Mouse (Mus musculus): ENCODE results near the gene Dna2. TPM values are rescaled to one million over a fixed set of nuclear protein-coding genes. Genes with fewer than 3 reads are reported as not detected.
"Not testable (repeated sequence)": the region's sequence is repeated elsewhere in the genome, so short reads cannot be mapped to it uniquely, and the experiment has no call there.

The Dna2 gene
- 13.1 and 15.1 TPM in 2 replicates for polyA plus RNA-seq (2015; fragmentation: Nextera tagmentation; extraction: Ambion mirVana)

DNA sequence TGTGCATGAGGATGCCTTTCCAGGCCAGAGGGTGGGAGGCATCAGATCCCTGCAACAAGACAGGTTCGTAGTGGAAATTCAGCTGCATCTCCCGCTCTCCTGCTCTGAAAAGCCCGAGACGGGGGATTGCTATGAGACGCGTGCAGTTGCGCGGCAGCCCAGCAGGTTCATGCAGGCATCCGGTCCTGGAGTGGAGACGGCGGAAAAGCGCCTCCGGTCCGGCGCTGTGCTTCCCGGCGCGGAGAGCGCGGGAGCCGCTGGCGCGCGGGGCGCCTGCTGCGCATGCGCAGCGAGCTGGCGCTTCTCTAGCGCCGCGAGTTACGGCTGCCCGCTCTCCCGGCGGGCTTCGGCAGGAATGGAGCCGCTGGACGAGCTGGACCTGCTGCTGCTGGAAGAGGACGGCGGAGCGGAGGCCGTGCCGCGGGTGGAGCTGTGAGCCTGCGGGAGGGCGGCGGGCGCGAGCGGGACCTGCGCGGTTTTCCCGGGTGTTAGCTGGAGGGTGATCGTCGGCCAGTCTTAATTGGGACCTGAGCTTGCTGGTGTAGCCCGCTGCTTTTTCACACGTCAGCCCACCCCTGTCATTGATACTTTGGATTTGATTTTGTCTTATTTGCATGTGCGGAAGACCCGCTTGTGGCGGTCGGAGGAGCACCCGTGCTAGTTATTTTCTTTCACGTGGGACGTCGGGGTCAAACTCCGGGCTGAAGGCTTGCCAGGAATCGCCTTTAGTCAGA, at the start of gene Dna2:
TSS of gene Dna2 (plus strand) at position 289 of the 734 bp plus-strand sequence.
- Histone ChIP-seq H3K4me2 (ENCODE audit: low read depth, low read length) (peak within 1 kb of the TSS; percentile 85), H3K4me1 (ENCODE audit: control insufficient read depth, insufficient read depth, low read length) (no peaks in the 10 kb centered on the region; the same call in 1 of the 2 replicates), H3K9me3 (replicated peaks; ENCODE audit: control insufficient read depth, low read length) (no peaks in the 10 kb centered on the region), H3K4me3 (replicated peaks; ENCODE audit: low read length) (peak within 1 kb of the TSS; percentile 77), H3K9ac (ENCODE audit: low read length) (peak within 1 kb of the TSS; percentile 88), H3K36me3 (ENCODE audit: control insufficient read depth, insufficient read depth, low read length) (peaks cover 10% of the 10 kb centered on the region), H3K27ac (ENCODE audit: low read length) (peak within 1 kb of the TSS; percentile 75), H3K27me3 (ENCODE audit: control insufficient read depth, insufficient read depth, low read length) (no peaks in the 10 kb centered on the region)
- under 1% methylated on average over 68 of the region's 68 CpGs for WGBS
- ATAC-seq (ENCODE audit: insufficient read depth, low FRiP score), result peak; percentile 91

DNA sequence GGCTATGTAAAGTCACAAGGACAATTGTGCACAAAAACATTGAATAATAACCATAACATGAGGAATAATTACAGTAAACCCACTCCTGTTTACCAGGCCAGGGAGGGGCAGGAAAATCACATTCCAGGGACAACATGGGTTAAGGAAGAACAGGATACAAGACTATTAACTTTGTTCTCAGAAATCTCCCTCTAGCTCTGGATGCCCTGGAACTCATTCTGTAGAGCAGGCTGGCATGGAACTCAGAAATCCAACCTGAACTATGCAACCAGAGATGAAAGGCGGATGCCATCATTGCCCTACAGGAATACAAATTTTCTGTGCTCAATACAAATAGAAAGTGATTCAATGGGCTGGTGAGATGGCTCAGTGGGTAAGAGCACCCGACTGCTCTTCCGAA, 49.4 kb upstream of the Dna2 start:
- WGBS, result 95% methylated on average over 3 of the region's 3 CpGs
- H3K9me3 ChIP-seq (replicated peaks; ENCODE audit: control insufficient read depth, low read length), result no peaks in the 10 kb centered on the region
- ATAC-seq (ENCODE audit: insufficient read depth, low FRiP score), result no peak
- no peak overlapping the region for H3K9ac ChIP-seq (ENCODE audit: low read length)
- no peaks in the 10 kb centered on the region for H3K27me3 ChIP-seq (ENCODE audit: control insufficient read depth, insufficient read depth, low read length)
- H3K27ac ChIP-seq (ENCODE audit: low read length), result no peak overlapping the region
- no peak overlapping the region for H3K4me3 ChIP-seq (replicated peaks; ENCODE audit: low read length)
- no peaks in the 10 kb centered on the region for H3K36me3 ChIP-seq (ENCODE audit: control insufficient read depth, insufficient read depth, low read length)
- H3K4me2 ChIP-seq (ENCODE audit: low read depth, low read length), result no peak overlapping the region
- no peaks in the 10 kb centered on the region for H3K4me1 ChIP-seq (ENCODE audit: control insufficient read depth, insufficient read depth, low read length)

DNA sequence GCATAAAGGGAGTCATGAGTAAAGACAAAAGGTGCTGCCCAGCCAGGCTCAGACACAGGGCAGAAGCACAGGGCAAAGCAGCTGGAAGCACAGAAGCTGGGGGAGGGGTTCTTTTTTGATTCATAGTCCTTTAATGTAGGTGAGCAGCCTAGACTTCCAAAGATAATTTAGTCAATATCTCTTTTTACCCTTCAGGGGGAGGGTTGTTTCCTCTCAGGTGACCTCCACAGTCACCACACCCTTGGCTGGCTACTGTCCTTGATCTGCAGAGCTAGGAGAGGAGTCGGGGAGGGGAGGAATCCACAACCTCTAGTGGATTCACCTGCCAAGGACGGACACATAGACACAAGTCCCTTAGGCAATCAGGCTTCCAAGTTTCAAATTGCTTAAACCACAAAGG, 48.8 kb upstream of the Dna2 start:
- H3K4me1 ChIP-seq (ENCODE audit: control insufficient read depth, insufficient read depth, low read length), result no peaks in the 10 kb centered on the region
- H3K27me3 ChIP-seq (ENCODE audit: control insufficient read depth, insufficient read depth, low read length), result no peaks in the 10 kb centered on the region
- 85% methylated on average over 2 of the region's 2 CpGs for WGBS
- no peak overlapping the region for H3K27ac ChIP-seq (ENCODE audit: low read length)
- ATAC-seq (ENCODE audit: insufficient read depth, low FRiP score), result no peak
- no peak overlapping the region for H3K4me3 ChIP-seq (replicated peaks; ENCODE audit: low read length)
- no peak overlapping the region for H3K9ac ChIP-seq (ENCODE audit: low read length)
- H3K9me3 ChIP-seq (replicated peaks; ENCODE audit: control insufficient read depth, low read length), result no peaks in the 10 kb centered on the region
- H3K4me2 ChIP-seq (ENCODE audit: low read depth, low read length), result no peak overlapping the region
- no peaks in the 10 kb centered on the region for H3K36me3 ChIP-seq (ENCODE audit: control insufficient read depth, insufficient read depth, low read length)

DNA sequence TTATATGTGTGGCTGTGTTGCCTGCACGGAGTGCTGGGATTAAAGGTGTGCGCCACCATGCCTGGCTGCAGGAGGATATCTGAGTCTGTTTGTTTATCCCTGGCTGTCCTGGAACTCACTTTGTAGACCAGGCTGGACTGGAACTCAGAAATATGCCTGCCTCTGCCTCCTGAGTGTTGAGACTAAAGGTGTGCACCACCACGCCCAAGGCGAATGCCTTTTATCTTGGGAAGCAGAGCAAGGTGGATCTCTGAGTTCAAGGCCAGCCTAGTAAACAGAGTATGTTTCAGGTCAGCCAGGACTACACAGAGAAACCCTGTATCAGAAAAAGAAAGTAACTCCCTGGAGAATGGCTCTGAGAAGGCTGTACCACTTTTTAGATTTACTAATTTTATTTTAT, 46.7 kb upstream of the Dna2 start:
- Histone ChIP-seq H3K27ac (ENCODE audit: low read length) (no peak overlapping the region), H3K9ac (ENCODE audit: low read length) (no peak overlapping the region), H3K4me2 (ENCODE audit: low read depth, low read length) (no peak overlapping the region), H3K9me3 (replicated peaks; ENCODE audit: control insufficient read depth, low read length) (no peaks in the 10 kb centered on the region), H3K4me1 (ENCODE audit: control insufficient read depth, insufficient read depth, low read length) (no peaks in the 10 kb centered on the region), H3K27me3 (ENCODE audit: control insufficient read depth, insufficient read depth, low read length) (no peaks in the 10 kb centered on the region), H3K4me3 (replicated peaks; ENCODE audit: low read length) (no peak overlapping the region), H3K36me3 (ENCODE audit: control insufficient read depth, insufficient read depth, low read length) (no peaks in the 10 kb centered on the region)
- no peak for ATAC-seq (ENCODE audit: insufficient read depth, low FRiP score)
- WGBS, result 96% methylated on average over 4 of the region's 4 CpGs

DNA sequence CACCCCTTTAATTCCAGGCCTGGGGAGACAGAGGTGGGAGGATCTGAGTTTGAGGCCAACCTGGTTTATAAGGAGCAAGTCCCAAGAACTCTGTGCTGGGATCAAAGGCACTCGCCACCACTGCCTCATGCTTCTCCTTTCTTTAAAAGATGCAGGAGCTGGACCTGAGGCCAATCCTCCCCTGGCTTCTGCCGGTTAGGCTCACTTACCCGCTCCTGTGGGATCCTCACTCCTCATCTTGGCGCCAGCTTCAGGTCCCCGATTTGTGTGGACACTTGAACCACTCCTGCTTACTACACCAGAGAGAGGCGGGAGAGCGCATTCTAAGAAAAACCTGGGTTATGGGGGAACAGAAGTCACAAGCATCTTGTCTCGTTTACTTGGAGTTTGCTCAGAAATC, 45.0 kb upstream of the Dna2 start:
- Histone ChIP-seq H3K9ac (ENCODE audit: low read length) (no peak overlapping the region), H3K9me3 (replicated peaks; ENCODE audit: control insufficient read depth, low read length) (no peaks in the 10 kb centered on the region), H3K4me1 (ENCODE audit: control insufficient read depth, insufficient read depth, low read length) (no peaks in the 10 kb centered on the region), H3K4me2 (ENCODE audit: low read depth, low read length) (no peak overlapping the region), H3K36me3 (ENCODE audit: control insufficient read depth, insufficient read depth, low read length) (no peaks in the 10 kb centered on the region), H3K27ac (ENCODE audit: low read length) (no peak overlapping the region), H3K27me3 (ENCODE audit: control insufficient read depth, insufficient read depth, low read length) (no peaks in the 10 kb centered on the region), H3K4me3 (replicated peaks; ENCODE audit: low read length) (no peak overlapping the region)
- 39% methylated on average over 8 of the region's 8 CpGs for WGBS
- no peak for ATAC-seq (ENCODE audit: insufficient read depth, low FRiP score)

DNA sequence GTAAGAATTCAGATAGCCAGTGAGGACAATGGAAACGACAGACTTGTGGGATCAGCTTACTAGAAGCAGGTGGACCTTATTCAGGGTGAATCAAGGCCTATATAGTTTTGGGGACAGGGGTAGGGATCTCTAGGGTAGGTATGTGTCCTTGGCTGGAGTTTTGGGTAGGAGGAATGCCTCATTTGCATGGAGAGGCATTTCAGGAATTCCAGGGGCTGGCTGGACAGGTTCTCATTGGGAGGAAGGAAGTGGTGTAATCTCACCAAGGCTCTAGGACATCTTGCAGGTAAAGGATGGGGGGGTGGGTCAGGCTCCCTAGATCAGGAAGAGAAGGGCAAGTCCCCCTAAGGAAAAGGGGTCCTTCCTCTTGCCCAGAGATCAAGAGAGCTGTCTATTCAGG, 44.0 kb upstream of the Dna2 start:
- ATAC-seq (ENCODE audit: insufficient read depth, low FRiP score), result no peak
- H3K4me2 ChIP-seq (ENCODE audit: low read depth, low read length), result no peak overlapping the region
- 36% methylated on average over 1 of the region's 1 CpGs for WGBS
- no peaks in the 10 kb centered on the region for H3K9me3 ChIP-seq (replicated peaks; ENCODE audit: control insufficient read depth, low read length)
- H3K4me3 ChIP-seq (replicated peaks; ENCODE audit: low read length), result no peak overlapping the region
- no peaks in the 10 kb centered on the region for H3K36me3 ChIP-seq (ENCODE audit: control insufficient read depth, insufficient read depth, low read length)
- no peak overlapping the region for H3K9ac ChIP-seq (ENCODE audit: low read length)
- H3K27me3 ChIP-seq (ENCODE audit: control insufficient read depth, insufficient read depth, low read length), result no peaks in the 10 kb centered on the region
- no peak overlapping the region for H3K27ac ChIP-seq (ENCODE audit: low read length)
- H3K4me1 ChIP-seq (ENCODE audit: control insufficient read depth, insufficient read depth, low read length), result no peaks in the 10 kb centered on the region

DNA sequence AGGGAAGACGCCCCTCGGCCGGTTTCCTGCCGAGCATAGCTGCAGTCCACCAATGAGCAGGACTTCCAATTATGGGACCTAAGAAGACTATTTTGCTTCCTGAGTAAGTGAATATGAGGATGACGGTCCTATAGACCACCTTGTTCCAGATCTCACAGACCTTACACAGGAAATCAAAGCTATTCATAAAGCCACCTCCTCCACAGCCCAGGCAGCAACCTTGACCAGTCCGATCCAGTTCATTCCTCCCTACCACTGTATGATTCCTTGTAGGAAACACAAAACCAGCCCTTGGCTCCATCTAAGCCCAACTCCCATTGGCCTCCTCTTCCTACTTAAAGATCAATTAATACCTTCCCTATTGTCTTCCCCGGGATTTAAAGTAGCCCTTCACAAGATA, 40.5 kb upstream of the Dna2 start:
- Histone ChIP-seq H3K9ac (ENCODE audit: low read length) (no peak overlapping the region), H3K4me2 (ENCODE audit: low read depth, low read length) (no peak overlapping the region), H3K27me3 (ENCODE audit: control insufficient read depth, insufficient read depth, low read length) (no peaks in the 10 kb centered on the region), H3K4me3 (replicated peaks; ENCODE audit: low read length) (no peak overlapping the region), H3K4me1 (ENCODE audit: control insufficient read depth, insufficient read depth, low read length) (no peaks in the 10 kb centered on the region), H3K27ac (ENCODE audit: low read length) (no peak overlapping the region), H3K36me3 (ENCODE audit: control insufficient read depth, insufficient read depth, low read length) (no peaks in the 10 kb centered on the region), H3K9me3 (replicated peaks; ENCODE audit: control insufficient read depth, low read length) (no peaks in the 10 kb centered on the region)
- ATAC-seq (ENCODE audit: insufficient read depth, low FRiP score), result no peak
- 94% methylated on average over 7 of the region's 7 CpGs for WGBS

DNA sequence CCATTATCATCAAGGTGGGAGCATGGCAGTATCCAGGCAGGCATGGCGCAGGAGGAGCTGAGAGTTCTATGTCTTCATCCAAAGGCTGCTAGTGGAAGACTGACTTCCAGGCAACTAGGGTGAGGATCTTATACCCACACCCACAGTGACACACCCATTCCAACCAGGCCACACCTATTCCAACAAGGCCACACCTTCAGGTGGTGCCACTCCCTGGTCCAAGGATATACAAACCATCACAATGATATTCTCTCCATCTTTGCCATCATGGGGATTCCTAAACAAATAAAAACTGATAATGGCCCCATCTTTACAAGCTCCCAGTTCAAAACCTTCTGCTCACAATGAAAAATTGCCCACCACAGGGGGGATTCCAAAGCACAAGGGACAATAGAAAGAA, 37.9 kb upstream of the Dna2 start, which contains the start of gene Tet1:
TSS of gene Tet1 (minus strand) at position 101 of the 400 bp plus-strand sequence.
- not testable (repeated sequence) for ATAC-seq (ENCODE audit: insufficient read depth, low FRiP score); H3K9ac ChIP-seq (ENCODE audit: low read length); H3K27me3 ChIP-seq (ENCODE audit: control insufficient read depth, insufficient read depth, low read length); H3K36me3 ChIP-seq (ENCODE audit: control insufficient read depth, insufficient read depth, low read length); H3K4me2 ChIP-seq (ENCODE audit: low read depth, low read length); H3K4me1 ChIP-seq (ENCODE audit: control insufficient read depth, insufficient read depth, low read length); H3K4me3 ChIP-seq (replicated peaks; ENCODE audit: low read length); H3K9me3 ChIP-seq (replicated peaks; ENCODE audit: control insufficient read depth, low read length); H3K27ac ChIP-seq (ENCODE audit: low read length)
- WGBS, result no CpG with 5 or more reads among the region's 1 CpGs

DNA sequence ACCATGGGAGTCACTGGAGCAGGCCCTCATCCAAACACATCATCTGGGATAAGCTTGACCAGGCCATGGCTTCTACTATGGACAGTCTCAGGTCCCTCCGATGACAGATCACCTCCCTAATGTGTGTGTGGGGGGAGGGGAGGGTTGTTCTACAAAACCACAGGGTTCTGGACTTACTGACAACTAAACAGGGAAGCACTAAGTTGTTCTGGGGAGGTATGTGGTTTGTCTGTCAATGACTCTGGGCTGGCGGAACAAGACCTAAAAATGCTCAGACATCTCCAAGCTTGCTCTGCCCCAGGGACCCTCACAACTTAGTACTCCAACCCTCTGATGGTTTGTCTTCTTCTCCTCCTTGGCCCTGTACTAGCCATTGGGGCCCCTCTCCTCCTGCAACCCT, 35.7 kb upstream of the Dna2 start:
- ATAC-seq (ENCODE audit: insufficient read depth, low FRiP score), result no peak

More for the DNA sequence above, 35.7 kb upstream of the Dna2 start:
- no peaks in the 10 kb centered on the region for H3K27me3 ChIP-seq (ENCODE audit: control insufficient read depth, insufficient read depth, low read length)
- H3K4me3 ChIP-seq (replicated peaks; ENCODE audit: low read length), result no peak overlapping the region
- 82% methylated on average over 2 of the region's 2 CpGs for WGBS
- H3K9me3 ChIP-seq (replicated peaks; ENCODE audit: control insufficient read depth, low read length), result no peaks in the 10 kb centered on the region
- no peak overlapping the region for H3K27ac ChIP-seq (ENCODE audit: low read length)
- H3K36me3 ChIP-seq (ENCODE audit: control insufficient read depth, insufficient read depth, low read length), result no peaks in the 10 kb centered on the region
- no peaks in the 10 kb centered on the region for H3K4me1 ChIP-seq (ENCODE audit: control insufficient read depth, insufficient read depth, low read length)
- H3K9ac ChIP-seq (ENCODE audit: low read length), result no peak overlapping the region
- H3K4me2 ChIP-seq (ENCODE audit: low read depth, low read length), result no peak overlapping the region

Data from stomach, embryonic 16.5 days (tissue).